Comparison of ENCODE assay signal across 11 mouse cellular contexts in genomic region chr6:128349711-128350110, GRCm38 (mm10). TPM values are rescaled to one million over a fixed set of nuclear protein-coding genes. Genes with fewer than 3 reads are reported as not detected.
A peak's percentile ranks its signal among the peaks of the same experiment; 100 is the strongest.
DNase-seq lines count a peak whose midpoint lies in the region; ATAC-seq and TF ChIP-seq lines count a peak whose summit lies in the region.
"Had no signal": no experiment of that assay in that cellular context is flagged by ENCODE, and none has a peak within 500 bp of the region (broad histone marks: within the 10 kb centered on the region; RNA-seq: fewer than 3 reads in every experiment).

No protein-coding gene starts in this region.

- DNase-seq in forebrain, embryonic 10.5 days (ENCODE audit: extremely low spot score, low spot score) = no peak
- peak; percentile 37 to 55 for DNase-seq in layer of hippocampus, adult 2 months (ENCODE audit: low spot score in 2 of 2)
- no peak for DNase-seq in layer of hippocampus, adult 9-10 months (ENCODE audit: low spot score)
- peak; percentile 9 for DNase-seq in thymus, postnatal 0 days (ENCODE audit: low spot score)
- DNase-seq in thymus, postnatal 36 days = no peak
- peak; percentile 24 for DNase-seq in retina, postnatal 7 days (ENCODE audit: low read depth, low spot score)
- DNase-seq in gastrocnemius, adult 8-10 months (ENCODE audit: low spot score in 2 of 2) = no peak
- DNase-seq: thymus, postnatal 14 days had no signal

- H3K27me3 ChIP-seq in forebrain, embryonic 10.5 days (ENCODE audit: poor library complexity, severe bottlenecking) = no peaks in the 10 kb centered on the region
- H3K27me3 ChIP-seq in forebrain, embryonic 13.5 days = no peaks in the 10 kb centered on the region
- H3K27me3 ChIP-seq: limb, embryonic 12.5 days had no signal

- WGBS in forebrain, embryonic 10.5 days = 63% methylated on average over 7 of the region's 7 CpGs
- 58% methylated on average over 7 of the region's 7 CpGs for WGBS in forebrain, embryonic 13.5 days

- H3K36me3 ChIP-seq in forebrain, embryonic 10.5 days (replicated peaks) = peaks cover 40% of the 10 kb centered on the region
- H3K36me3 ChIP-seq in forebrain, embryonic 13.5 days (ENCODE audit: poor library complexity, severe bottlenecking) = peaks cover 12% of the 10 kb centered on the region

- H3K9me3 ChIP-seq in forebrain, embryonic 10.5 days = no peaks in the 10 kb centered on the region
- no peaks in the 10 kb centered on the region for H3K9me3 ChIP-seq in forebrain, embryonic 13.5 days (replicated peaks)
- H3K9me3 ChIP-seq: limb, embryonic 12.5 days had no signal

- H3K9ac ChIP-seq in forebrain, embryonic 13.5 days = no peak overlapping the region
- H3K9ac ChIP-seq: limb, embryonic 12.5 days had no signal

- no peak for TF ChIP-seq CTCF in layer of hippocampus, adult 2 months (conservative IDR thresholded peaks at IDR 0.05)

- H3K4me2 ChIP-seq in forebrain, embryonic 13.5 days = no peak overlapping the region
- H3K4me2 ChIP-seq: limb, embryonic 12.5 days had no signal

- peak overlapping the region; percentile 51; the same call in 1 of the 2 replicates for H3K27ac ChIP-seq in forebrain, embryonic 10.5 days
- no peak overlapping the region; the same call in 1 of the 2 replicates for H3K27ac ChIP-seq in forebrain, embryonic 13.5 days
- H3K27ac ChIP-seq in layer of hippocampus, adult 2 months = peak overlapping the region; percentile 86
- H3K27ac ChIP-seq: limb, embryonic 12.5 days had no signal

- no peak for ATAC-seq in forebrain, embryonic 13.5 days

- no peak overlapping the region for H3K4me3 ChIP-seq in forebrain, embryonic 10.5 days
- H3K4me3 ChIP-seq in forebrain, embryonic 13.5 days = no peak overlapping the region
- H3K4me3 ChIP-seq in layer of hippocampus, adult 2 months = no peak overlapping the region
- H3K4me3 ChIP-seq: limb, embryonic 12.5 days had no signal

- peaks cover 14% of the 10 kb centered on the region for H3K4me1 ChIP-seq in forebrain, embryonic 10.5 days
- peaks cover 12% of the 10 kb centered on the region for H3K4me1 ChIP-seq in forebrain, embryonic 13.5 days

RNA-seq across cellular contexts. Expression of gene Tulp3, which starts 5.9 kb away (rescaled TPM):
- 20.0 and 21.6 TPM in 2 replicates for polyA plus RNA-seq in forebrain, embryonic 10.5 days (2016; fragmentation: Nextera tagmentation; extraction: Ambion mirVana)
- 15.9 and 17.5 TPM in 2 replicates for polyA plus RNA-seq in forebrain, embryonic 13.5 days (2015; fragmentation: Nextera tagmentation; extraction: Ambion mirVana)
- total RNA-seq in layer of hippocampus, adult 2 months (2021) = 10 to 100 TPM; 23.1 to 24.8 TPM
- polyA plus RNA-seq in thymus, postnatal 0 days (2015; fragmentation: Nextera tagmentation; extraction: Ambion mirVana) = 12.2 and 13.4 TPM in 2 replicates
- total RNA-seq in gastrocnemius, adult 8-10 months (2022) = 1 to 10 TPM; 5.8 to 7.9 (median 6.7) TPM

RNA-seq across cellular contexts. Expression of gene Rhno1, which starts 13.0 kb away (rescaled TPM):
- polyA plus RNA-seq in forebrain, embryonic 10.5 days (2016; fragmentation: Nextera tagmentation; extraction: Ambion mirVana) = 192 and 194 TPM in 2 replicates
- 180 TPM in 2 replicates for polyA plus RNA-seq in forebrain, embryonic 13.5 days (2015; fragmentation: Nextera tagmentation; extraction: Ambion mirVana)
- 10 to 100 TPM; 18.2 to 18.3 TPM for total RNA-seq in layer of hippocampus, adult 2 months (2021)
- polyA plus RNA-seq in thymus, postnatal 0 days (2015; fragmentation: Nextera tagmentation; extraction: Ambion mirVana) = 133 and 144 TPM in 2 replicates
- total RNA-seq in gastrocnemius, adult 8-10 months (2022) = 1 to 10 TPM; 3.6 to 8.2 (median 5.6) TPM

RNA-seq across cellular contexts. Expression of gene Foxm1, which starts 13.1 kb away (rescaled TPM):
- polyA plus RNA-seq in forebrain, embryonic 10.5 days (2016; fragmentation: Nextera tagmentation; extraction: Ambion mirVana) = 77.0 and 78.9 TPM in 2 replicates
- polyA plus RNA-seq in forebrain, embryonic 13.5 days (2015; fragmentation: Nextera tagmentation; extraction: Ambion mirVana) = 42.5 and 44.0 TPM in 2 replicates
- 1 to 10 TPM; 1.8 to 3.5 TPM for total RNA-seq in layer of hippocampus, adult 2 months (2021)
- 22.0 and 23.9 TPM in 2 replicates for polyA plus RNA-seq in thymus, postnatal 0 days (2015; fragmentation: Nextera tagmentation; extraction: Ambion mirVana)
- under 1 TPM in 3 of 4 experiments, not detected in 1; 0.07 to 0.31 (median 0.12) TPM for total RNA-seq in gastrocnemius, adult 8-10 months (2022)

RNA-seq across cellular contexts. Expression of gene Tex52, which starts 25.5 kb away (rescaled TPM):
- 0.44 and 0.71 TPM in 2 replicates for polyA plus RNA-seq in forebrain, embryonic 10.5 days (2016; fragmentation: Nextera tagmentation; extraction: Ambion mirVana)
- polyA plus RNA-seq in forebrain, embryonic 13.5 days (2015; fragmentation: Nextera tagmentation; extraction: Ambion mirVana) = 1.0 and 1.2 TPM in 2 replicates
- total RNA-seq in layer of hippocampus, adult 2 months (2021) = 1 to 10 TPM; 1.3 to 1.5 TPM
- 0.26 and 0.57 TPM in 2 replicates for polyA plus RNA-seq in thymus, postnatal 0 days (2015; fragmentation: Nextera tagmentation; extraction: Ambion mirVana)
- not detected for total RNA-seq in gastrocnemius, adult 8-10 months (2022)
- total RNA-seq: adrenal gland, adult 18-20 months had no signal

RNA-seq across cellular contexts. Expression of gene Gm44596, which starts 25.6 kb away (rescaled TPM):
- not detected in 2 replicates for polyA plus RNA-seq in forebrain, embryonic 10.5 days (2016; fragmentation: Nextera tagmentation; extraction: Ambion mirVana)
- polyA plus RNA-seq in forebrain, embryonic 13.5 days (2015; fragmentation: Nextera tagmentation; extraction: Ambion mirVana) = not detected in 2 replicates
- not detected for total RNA-seq in layer of hippocampus, adult 2 months (2021)
- polyA plus RNA-seq in thymus, postnatal 0 days (2015; fragmentation: Nextera tagmentation; extraction: Ambion mirVana) = not detected in 2 replicates
- total RNA-seq in gastrocnemius, adult 8-10 months (2022) = not detected
- total RNA-seq: adrenal gland, adult 18-20 months had no signal
- polyA plus RNA-seq: limb, embryonic 12.5 days had no signal

Comparison
In these comparisons a context has a peak if more than half of its experiments do, and no peak if none do; other contexts are left out.
1. DNase-seq: peak in layer of hippocampus, adult 2 months (2 of 2), thymus, postnatal 0 days (single experiment) and retina, postnatal 7 days (single experiment); none in forebrain, embryonic 10.5 days (single experiment), layer of hippocampus, adult 9-10 months (single experiment), thymus, postnatal 36 days (0 of 2) and gastrocnemius, adult 8-10 months (0 of 2).